Comparison of ENCODE assay signal across 11 mouse cellular contexts in the genomic region with DNA sequence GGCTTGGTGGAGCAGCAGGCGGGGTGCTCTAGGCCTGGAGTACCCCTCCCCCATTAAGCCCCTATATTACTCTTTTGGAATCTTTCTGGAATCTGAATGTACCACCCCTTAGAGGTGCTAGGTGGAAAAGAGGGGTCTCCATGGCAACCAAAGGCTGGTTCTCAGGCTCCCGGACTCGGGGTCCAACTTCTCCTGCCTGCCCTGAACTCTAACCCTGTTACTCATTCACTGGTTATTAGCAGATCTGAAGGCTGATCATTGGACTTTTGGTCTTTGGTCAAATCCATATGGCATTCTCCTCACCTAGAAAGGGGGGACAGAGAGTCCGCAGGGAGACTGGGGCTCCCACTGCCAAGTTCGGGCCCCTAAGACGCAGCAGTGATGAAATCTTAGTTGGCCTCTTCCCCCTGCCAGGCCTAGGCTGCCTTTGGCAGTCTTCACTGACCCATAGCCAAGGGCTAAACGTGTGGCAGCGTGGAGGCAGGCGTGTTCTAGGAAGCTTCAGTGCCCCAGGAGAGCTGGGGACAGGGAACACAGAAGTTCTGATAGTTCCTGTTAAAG. TPM values are rescaled to one million over a fixed set of nuclear protein-coding genes. Genes with fewer than 3 reads are reported as not detected.
DNase-seq lines count a peak whose midpoint lies in the region; ATAC-seq and TF ChIP-seq lines count a peak whose summit lies in the region.
"Had no signal": no experiment of that assay in that cellular context is flagged by ENCODE, and none has a peak within 500 bp of the region (broad histone marks: within the 10 kb centered on the region; RNA-seq: fewer than 3 reads in every experiment).

No protein-coding gene starts in this region.

- 0 out of 2 replicates have a peak overlapping the region, but pooled peaks have one; percentile 24 for H3K9ac ChIP-seq in kidney, embryonic 16.5 days (replicated peaks; ENCODE audit: low read length)
- H3K9ac ChIP-seq: hindbrain, embryonic 13.5 days had no signal

- H3K36me3 ChIP-seq in kidney, embryonic 16.5 days (ENCODE audit: insufficient read depth, low read length) = peaks cover 12% of the 10 kb centered on the region

- peak overlapping the region; percentile 99 for H3K27ac ChIP-seq in layer of hippocampus, adult 2 months
- peak overlapping the region; percentile 75 for H3K27ac ChIP-seq in kidney, embryonic 16.5 days (ENCODE audit: low read length)
- H3K27ac ChIP-seq: hindbrain, embryonic 13.5 days had no signal

- DNase-seq in layer of hippocampus, adult 2 months (ENCODE audit: low spot score in 2 of 2) = peak in 1 of 2 experiments; percentile 13
- DNase-seq in layer of hippocampus, adult 9-11 months = no peak
- DNase-seq in gastrocnemius, postnatal 10 days = peak; percentile 50
- DNase-seq in skeletal muscle tissue, adult 2 months (ENCODE audit: low read depth, low spot score) = peak; percentile 87
- no peak for DNase-seq in right cerebral cortex, postnatal 4 days
- no peak for DNase-seq in spleen, postnatal 14 days (ENCODE audit: low spot score in 2 of 2)

- 63% methylated on average over 9 of the region's 9 CpGs for WGBS in kidney, embryonic 16.5 days

- no peaks in the 10 kb centered on the region for H3K9me3 ChIP-seq in kidney, embryonic 16.5 days (ENCODE audit: low read length)
- H3K9me3 ChIP-seq: hindbrain, embryonic 13.5 days had no signal

- no peak for ATAC-seq in kidney, embryonic 16.5 days (ENCODE audit: low FRiP score, low TSS enrichment)

- no peak for TF ChIP-seq CTCF in layer of hippocampus, adult 2 months (conservative IDR thresholded peaks at IDR 0.05)

- H3K4me1 ChIP-seq in kidney, embryonic 16.5 days (ENCODE audit: insufficient read depth, low read length) = peaks cover 50% of the 10 kb centered on the region

- peak overlapping the region; percentile 40; the same call in 1 of the 2 replicates for H3K4me2 ChIP-seq in kidney, embryonic 16.5 days (replicated peaks; ENCODE audit: low read depth, low read length)
- H3K4me2 ChIP-seq: hindbrain, embryonic 13.5 days had no signal

- peak overlapping the region; percentile 76 for H3K4me3 ChIP-seq in layer of hippocampus, adult 2 months
- peak overlapping the region; percentile 33; the same call in 1 of the 2 replicates for H3K4me3 ChIP-seq in kidney, embryonic 16.5 days (ENCODE audit: low read length)
- H3K4me3 ChIP-seq: hindbrain, embryonic 13.5 days had no signal

- no peaks in the 10 kb centered on the region for H3K27me3 ChIP-seq in kidney, embryonic 16.5 days (ENCODE audit: insufficient read depth, low read length)
- H3K27me3 ChIP-seq: hindbrain, embryonic 13.5 days had no signal

RNA-seq across cellular contexts. Expression of gene Gpd1, which starts 1.2 kb away (rescaled TPM):
- 100 to 1,000 TPM; 142 to 148 TPM for total RNA-seq in layer of hippocampus, adult 2 months (2021)
- total RNA-seq in gastrocnemius, postnatal 10 days (2021) = 100 to 1,000 TPM; 358 to 467 TPM
- polyA plus RNA-seq in kidney, embryonic 16.5 days (2015; fragmentation: Nextera tagmentation; extraction: Ambion mirVana) = 45.4 and 46.1 TPM in 2 replicates

RNA-seq across cellular contexts. Expression of gene Cox14, which starts 6.9 kb away (rescaled TPM):
- total RNA-seq in layer of hippocampus, adult 2 months (2021) = 100 to 1,000 TPM; 113 to 125 TPM
- 100 to 1,000 TPM; 162 to 182 TPM for total RNA-seq in gastrocnemius, postnatal 10 days (2021)
- 193 and 197 TPM in 2 replicates for polyA plus RNA-seq in kidney, embryonic 16.5 days (2015; fragmentation: Nextera tagmentation; extraction: Ambion mirVana)

RNA-seq across cellular contexts. Expression of gene Gm17349, which starts 13.3 kb away (rescaled TPM):
- 1 to 10 TPM; 3.9 to 7.1 TPM for total RNA-seq in layer of hippocampus, adult 2 months (2021)
- 1 to 10 TPM in 1 of 2 experiments, not detected in 1; 2.4 TPM for total RNA-seq in gastrocnemius, postnatal 10 days (2021)
- polyA plus RNA-seq in kidney, embryonic 16.5 days (2015; fragmentation: Nextera tagmentation; extraction: Ambion mirVana) = not detected in 2 replicates
- total RNA-seq: megakaryocyte-erythroid progenitor cell, adult 5-6 weeks had no signal
- polyA plus RNA-seq: gonadal fat pad, adult 2 months; hindbrain, embryonic 13.5 days had no signal

RNA-seq across cellular contexts. Expression of gene Smarcd1, which starts 16.6 kb away (rescaled TPM):
- total RNA-seq in layer of hippocampus, adult 2 months (2021) = 100 to 1,000 TPM; 118 to 123 TPM
- 10 to 100 TPM; 15.4 to 15.9 TPM for total RNA-seq in gastrocnemius, postnatal 10 days (2021)
- 49.8 and 56.3 TPM in 2 replicates for polyA plus RNA-seq in kidney, embryonic 16.5 days (2015; fragmentation: Nextera tagmentation; extraction: Ambion mirVana)

RNA-seq across cellular contexts. Expression of gene Asic1, which starts 48.4 kb away (rescaled TPM):
- total RNA-seq in layer of hippocampus, adult 2 months (2021) = 10 to 100 TPM; 33.9 to 37.3 TPM
- 1 to 10 TPM; 1.1 to 2.1 TPM for total RNA-seq in gastrocnemius, postnatal 10 days (2021)
- polyA plus RNA-seq in kidney, embryonic 16.5 days (2015; fragmentation: Nextera tagmentation; extraction: Ambion mirVana) = 1.7 TPM in 2 replicates
- polyA plus RNA-seq: erythroblast, embryonic 14.5 days had no signal

Comparison
In these comparisons a context has a peak if more than half of its experiments do, and no peak if none do; other contexts are left out.
1. DNase-seq: peak in gastrocnemius, postnatal 10 days (single experiment) and skeletal muscle tissue, adult 2 months (single experiment); none in layer of hippocampus, adult 9-11 months (single experiment), right cerebral cortex, postnatal 4 days (single experiment) and spleen, postnatal 14 days (0 of 2).